Mouse (Mus musculus): ENCODE results near the gene Gkn3.
A peak's percentile ranks its signal among the peaks of the same experiment; 100 is the strongest.

The Gkn3 gene

GRCm38 (mm10) chr6:87388877-87389276 lies at the start of gene Gkn3:
Gene Gkn3, minus strand, starts transcription at chr6:87388935.
- no peak for DNase-seq (ENCODE audit: low spot score in 2 of 2)

DNA sequence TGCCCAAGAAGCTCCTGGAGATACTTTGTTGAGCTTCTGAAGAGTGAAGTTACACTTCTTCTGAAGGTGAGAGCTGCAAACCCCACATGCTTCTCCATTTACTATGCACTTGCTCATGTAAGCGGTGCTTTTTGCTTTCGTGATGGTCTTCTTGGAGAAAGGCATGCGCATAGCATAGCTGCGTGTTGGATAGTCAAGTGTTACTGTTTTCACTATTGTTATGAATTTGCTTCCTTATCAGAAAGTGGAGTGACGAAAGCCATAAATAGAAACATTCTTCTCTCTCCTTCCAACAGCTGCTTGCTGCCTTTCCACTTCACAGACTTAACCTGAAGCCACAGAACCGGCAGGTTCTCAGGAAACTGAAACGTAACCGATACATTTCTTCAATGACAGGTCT lies 48.0 kb upstream of the Gkn3 start:
- DNase-seq (ENCODE audit: low spot score in 2 of 2): no peak

- DNase-seq (ENCODE audit: low spot score in 2 of 2): no peak
Observed at GRCm38 (mm10) chr6:87435791-87436190, 47.1 kb upstream of the Gkn3 start.

DNA sequence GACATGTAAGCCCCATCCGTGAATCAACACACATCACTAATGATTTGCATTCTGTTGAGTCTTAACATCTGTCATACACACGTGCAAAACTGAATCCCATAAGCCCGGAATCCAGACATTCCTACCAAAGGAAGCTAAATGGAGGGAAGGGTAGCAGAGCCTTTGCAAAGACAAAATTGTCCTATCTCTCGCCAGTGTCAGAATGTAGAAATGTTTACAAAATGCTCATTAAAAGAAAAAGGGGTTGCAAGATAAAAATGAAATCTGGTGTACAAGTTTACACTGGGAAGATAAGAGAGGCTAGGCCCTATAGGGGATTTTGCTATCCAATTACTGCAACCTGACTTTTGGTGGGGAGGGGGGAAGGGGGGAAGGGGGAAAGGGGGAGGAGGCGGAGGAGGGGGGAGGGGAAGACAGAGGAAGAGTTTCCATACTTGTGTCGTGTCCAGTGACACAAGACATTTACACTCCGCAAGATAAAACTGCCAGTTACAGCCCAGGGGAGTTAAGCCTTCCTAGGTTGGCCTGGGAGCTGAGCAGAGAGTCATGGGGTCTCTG lies 39.8 kb upstream of the Gkn3 start, which contains the start of gene Bmp10:
Gene Bmp10, plus strand, starts transcription at position 508 of the 558 bp plus-strand sequence.
- no peak for DNase-seq (ENCODE audit: low spot score in 2 of 2)

DNA sequence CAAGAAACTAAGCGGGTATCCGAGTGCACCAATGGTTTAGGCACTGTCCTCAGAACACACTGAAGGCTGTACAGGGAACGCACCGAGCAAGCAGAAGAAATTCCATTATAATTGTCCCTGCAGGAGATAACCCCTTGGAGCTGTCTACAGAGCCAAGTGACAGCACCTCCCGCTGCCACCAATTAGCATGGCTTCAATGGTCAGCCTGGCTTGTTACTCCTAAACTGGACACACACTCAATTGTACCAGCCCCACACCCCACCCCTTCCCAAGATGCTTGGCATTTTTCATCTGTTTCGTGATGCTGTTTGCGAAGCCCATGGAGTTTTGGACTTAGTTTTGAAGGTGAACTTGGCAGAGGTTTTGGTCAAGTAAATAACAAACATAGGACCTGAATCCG lies 38.9 kb upstream of the Gkn3 start:
- DNase-seq (ENCODE audit: low spot score in 2 of 2): no peak

DNA sequence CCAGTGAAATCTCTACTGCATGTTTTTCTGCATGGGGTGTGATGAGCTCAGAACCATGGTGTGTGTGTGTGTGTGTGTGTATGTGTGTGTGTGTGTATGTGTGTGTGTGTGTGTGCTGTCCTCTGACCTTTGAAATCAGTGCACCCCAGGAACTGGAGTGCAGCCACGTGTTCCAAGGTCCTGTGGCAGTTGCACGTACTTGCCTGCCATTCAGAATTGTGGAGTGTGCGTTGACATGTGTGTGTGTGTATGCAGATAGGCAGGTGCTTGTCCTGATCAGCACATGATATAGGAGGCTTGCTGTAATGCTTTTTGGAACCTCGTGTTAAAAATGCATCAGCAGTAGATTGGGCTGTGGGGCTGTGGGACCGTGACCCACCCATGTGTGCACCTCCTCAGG lies 38.2 kb upstream of the Gkn3 start:
- no peak for DNase-seq (ENCODE audit: low spot score in 2 of 2)

DNA sequence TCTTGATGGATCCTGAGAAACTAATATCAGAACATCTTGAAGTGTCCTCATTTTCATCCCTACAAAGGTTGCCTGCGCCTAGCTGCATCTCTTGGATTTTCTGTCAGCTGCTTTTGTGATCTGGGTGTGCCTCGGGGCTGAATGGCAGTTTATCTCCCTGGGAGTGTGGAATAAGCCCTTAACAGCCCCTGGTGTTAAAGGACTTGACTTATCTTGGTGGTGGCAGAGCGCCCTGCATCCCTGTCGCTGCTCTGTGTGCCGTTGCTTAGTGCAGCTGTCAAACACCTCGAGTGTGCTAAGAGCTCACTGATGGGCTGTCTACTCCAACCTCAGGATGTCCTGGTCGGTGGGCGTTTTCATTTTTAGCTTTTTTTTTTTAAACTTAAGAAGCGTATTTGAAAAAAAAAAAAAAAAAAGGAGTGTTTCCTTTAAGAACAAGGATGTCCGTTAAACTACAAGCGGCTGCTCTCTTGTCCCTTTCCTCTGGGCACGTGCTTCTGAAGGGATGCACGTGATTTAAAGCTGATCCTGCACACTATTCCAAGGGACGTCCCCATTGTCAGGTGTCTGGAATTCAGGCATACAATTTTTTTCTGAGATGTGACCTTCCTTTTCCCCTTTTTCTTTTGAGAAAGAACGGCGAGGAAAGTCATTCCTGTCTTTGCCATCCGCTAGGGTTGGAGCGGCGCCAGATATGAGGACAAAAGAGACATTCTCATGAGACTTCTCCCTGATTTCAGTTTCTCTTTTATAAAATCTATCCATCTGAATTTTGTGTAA lies 35.5 kb upstream of the Gkn3 start:
- DNase-seq (ENCODE audit: low spot score in 2 of 2): no peak

DNA sequence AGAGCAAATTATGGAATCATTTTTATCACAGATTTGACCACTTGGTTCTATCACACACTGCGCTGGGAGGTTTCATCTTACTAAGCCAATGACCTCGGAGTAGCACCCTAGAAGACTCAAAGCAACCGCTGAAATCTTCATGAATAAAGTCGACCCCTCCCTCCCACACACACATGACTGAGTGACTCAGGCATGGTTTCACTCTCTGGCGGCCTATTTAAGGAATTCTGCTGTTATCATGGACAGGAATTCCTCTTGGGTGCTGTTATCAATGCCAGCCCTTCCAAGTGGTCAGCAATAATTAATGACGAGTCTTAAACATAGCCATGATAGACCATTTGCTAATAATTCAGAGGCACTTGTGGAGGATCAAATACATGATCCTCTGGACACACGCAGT lies 33.6 kb upstream of the Gkn3 start:
- no peak for DNase-seq (ENCODE audit: low spot score in 2 of 2)

DNA sequence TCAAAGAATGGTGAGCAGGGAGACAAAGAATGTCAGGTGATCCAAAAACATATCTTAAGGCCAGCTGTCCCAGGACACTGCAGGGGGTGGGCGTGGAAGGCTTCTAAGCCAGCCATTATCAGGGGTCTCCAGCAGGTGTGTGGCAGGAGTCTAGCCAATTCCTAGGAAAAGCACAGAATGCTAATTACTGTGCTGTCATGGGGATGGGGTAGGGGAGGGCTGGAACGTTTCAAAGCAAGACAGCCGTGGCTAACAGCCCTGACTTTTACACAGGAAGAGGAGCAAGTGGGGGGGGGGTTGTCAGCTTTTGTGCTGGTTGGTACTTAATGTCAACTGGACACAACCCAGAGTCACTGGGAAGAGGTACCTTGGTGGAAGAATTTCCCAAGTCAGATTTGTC lies 23.3 kb upstream of the Gkn3 start:
- DNase-seq (ENCODE audit: low spot score in 2 of 2): no peak

DNA sequence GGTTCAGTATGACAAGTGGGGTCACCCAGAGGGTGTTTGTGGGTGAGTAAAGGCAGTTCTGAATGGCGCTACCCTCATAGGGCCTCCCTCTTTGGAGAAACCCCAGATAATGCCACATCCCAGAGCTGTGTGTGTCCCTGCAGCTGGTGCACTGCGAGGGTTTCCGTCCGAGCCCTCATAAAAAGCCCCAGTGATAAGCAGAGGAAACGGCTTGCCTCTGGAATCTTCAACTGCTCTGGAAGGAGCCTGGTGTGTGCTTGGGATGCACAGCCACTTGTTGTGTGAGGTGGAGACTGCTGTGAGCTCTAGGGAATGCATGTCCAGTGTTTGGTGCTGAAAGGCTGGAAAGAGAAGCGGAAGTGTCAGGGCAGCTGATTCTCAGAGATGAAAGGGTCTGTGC lies 12.7 kb upstream of the Gkn3 start:
- no peak for DNase-seq (ENCODE audit: low spot score in 2 of 2)

DNA sequence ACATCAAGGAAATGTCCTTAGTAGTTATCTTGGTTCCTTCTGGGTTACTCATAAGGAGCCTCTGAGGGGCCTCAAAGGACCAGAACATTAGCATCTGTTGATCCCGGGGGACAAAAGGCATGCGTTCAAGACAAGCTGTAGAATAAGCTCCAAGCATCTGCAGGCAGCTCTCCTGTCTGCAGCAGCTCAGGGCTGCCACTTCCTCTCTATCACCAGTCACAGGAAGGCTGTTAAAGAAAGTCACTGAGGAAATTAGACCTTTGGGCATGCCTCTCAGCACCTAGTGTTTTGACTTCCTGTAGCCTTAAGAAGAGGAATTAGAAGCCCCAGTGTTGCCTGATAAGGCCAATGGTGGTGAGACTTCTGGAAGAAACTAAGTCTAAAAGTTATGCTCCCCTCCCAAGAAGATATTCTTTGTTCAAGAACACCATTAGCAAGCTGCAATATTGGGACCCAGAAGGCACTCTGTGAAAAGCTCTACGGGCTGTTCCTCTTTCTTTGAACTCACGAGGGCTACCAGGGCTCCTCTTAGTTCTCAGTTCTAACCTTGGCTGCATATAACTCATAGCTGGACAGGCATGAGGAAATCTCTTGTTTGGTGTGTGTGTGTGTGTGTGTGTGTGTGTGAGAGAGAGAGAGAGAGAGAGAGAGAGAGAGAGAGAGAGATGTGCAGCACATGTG lies 11.3 kb upstream of the Gkn3 start:
- DNase-seq (ENCODE audit: low spot score in 2 of 2): no peak

GRCm38 (mm10) chr6:87399137-87399536 lies 10.4 kb upstream of the Gkn3 start:
- peak; percentile 14 to 44 for DNase-seq (ENCODE audit: low spot score in 2 of 2)

DNA sequence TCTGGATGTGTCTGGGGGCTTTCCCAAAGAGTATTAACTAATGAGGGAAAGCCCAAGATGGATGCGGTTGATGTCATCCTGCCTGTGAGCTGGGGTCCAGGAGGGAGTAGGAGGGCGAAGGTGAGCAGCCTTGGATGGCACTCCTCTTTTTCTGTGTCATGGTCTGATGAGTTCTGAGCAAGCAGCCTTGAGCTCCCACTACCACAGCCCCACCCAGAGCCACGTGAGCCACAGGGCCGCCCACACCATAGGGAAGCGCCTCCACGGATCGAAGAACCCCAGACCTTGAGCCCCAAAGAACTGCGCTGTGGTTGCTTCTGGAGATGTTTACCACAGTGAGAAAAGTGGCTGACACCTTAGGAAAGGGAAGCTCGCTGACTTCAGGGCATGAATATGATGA lies 6.0 kb upstream of the Gkn3 start:
- DNase-seq (ENCODE audit: low spot score in 2 of 2): no peak

DNA sequence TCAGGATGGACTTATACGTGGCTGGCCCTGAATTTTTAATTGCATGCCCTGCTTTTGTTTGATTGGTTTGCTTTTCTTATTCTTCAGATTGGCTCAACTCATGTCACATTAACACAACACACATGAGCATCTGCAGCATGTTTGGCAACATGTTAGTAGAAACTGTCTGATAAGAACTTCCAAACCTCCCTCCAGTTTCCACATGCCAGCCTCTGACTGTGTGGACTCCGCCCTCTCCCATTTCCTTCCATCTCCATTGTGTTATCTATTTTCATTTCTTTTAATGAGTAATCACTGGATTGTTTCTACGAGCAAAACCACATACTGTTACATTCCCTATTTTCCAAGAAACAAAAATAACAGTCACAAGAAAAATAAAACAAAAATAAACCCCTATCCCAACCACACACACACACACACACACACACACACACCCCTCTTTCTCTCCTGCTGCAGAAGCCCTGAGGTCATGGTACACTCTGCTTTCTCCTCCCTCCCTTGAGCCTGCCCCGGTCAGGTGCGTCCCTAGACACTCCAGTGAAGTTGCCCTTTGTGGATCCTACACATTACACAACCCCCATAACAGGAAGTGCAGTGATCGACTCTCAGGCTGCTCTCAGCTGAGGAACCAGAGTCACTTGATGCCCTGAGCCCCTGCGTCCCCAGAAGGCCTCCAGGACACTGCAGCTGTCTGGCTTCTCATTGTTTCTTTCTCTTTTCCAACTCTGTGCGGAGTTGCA lies 4.9 kb upstream of the Gkn3 start:
- DNase-seq (ENCODE audit: low spot score in 2 of 2): no peak

DNA sequence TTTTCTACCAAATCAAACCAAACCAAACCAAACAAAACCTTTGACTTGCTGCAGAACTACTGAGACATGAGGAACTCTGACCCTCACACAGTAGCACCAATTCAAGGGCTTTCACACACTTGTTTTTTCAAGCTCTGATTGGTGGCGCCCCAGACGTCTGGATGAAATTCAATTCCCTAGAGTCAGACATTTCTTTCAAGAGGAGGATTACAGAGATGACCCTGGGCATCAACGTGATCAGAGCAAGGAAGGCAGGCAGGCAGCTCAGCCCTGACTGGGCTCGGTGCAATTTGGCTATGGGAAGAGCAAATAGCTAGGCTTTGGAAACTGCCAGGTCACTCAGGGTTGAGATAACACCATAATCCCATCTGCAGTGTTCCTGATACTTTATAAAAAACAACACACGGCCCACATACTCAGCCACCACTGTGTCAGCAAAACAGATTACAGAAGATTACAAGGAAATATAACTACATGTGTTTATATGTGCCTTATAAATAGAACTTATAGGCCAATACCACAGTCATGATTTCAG lies 787 bp upstream of the Gkn3 start:
- DNase-seq (ENCODE audit: low spot score in 2 of 2): no peak

DNA sequence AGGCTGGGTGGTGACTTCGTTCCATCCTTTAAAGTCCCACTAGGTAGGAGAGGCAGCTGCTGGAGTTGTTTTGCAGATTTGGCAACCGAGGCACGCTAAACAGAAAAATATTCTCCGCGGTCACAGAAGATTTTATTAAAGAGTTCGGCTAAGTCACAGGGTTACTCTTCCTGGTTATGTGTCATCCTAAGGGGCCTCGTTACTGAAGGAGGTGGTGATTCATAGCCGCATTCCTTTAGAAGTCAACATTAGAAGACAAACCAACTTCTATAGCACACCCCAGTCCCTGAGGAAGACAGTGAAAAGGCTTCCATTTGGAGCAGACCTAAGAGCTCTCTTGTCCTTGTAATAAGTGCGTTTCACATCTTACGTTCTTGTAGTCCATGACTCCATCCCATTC lies 2.1 kb downstream of the Gkn3 start:
- DNase-seq (ENCODE audit: low spot score in 2 of 2): no peak

- DNase-seq (ENCODE audit: low spot score in 2 of 2): peak; percentile 46 to 54
Observed at GRCm38 (mm10) chr6:87386203-87386602, 2.5 kb downstream of the Gkn3 start.

DNA sequence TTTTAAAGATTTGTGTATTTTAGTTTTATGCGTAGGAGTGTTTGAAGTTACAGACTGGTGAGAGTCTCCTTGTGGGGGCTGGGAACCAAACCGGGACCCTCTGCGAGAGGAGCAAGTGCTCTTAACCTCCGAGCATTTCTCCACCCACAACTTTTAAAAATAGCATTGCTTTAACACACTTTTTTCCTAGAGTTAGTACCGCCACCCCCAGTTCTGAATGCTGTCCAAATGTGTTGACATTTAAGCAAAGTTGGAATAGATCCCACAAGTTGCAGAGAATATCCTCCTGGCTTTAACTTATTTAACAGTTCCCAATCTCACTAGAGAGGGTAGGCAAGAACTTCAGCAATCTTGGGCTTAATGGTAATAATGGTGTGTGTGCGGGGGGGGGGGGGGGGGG lies 4.0 kb downstream of the Gkn3 start:
- DNase-seq (ENCODE audit: low spot score in 2 of 2): peak in 1 of 2 experiments; percentile 15

GRCm38 (mm10) chr6:87383926-87384691 lies 4.6 kb downstream of the Gkn3 start:
- no peak for DNase-seq (ENCODE audit: low spot score in 2 of 2)

DNA sequence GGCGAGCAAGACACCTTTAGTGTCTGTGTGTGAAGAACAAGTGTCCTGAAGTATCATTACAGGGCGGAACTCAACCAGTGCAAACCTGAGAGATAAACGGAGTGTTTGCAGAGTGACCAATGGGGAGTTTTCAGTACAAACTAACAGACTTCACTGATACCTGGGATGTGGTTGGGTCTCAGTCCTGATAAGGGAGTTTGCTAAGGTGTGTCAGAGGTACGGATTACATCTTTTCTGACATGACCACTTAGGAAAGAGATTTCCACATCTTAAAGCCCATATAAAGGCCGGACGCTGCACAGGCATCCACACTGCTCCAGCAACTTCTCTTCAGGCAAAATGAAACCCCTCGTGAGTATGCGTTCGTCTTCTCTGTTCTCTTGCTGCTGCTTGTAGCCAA lies 15.7 kb downstream of the Gkn3 start, which contains the start of gene Gkn2:
Gene Gkn2, plus strand, starts transcription at position 301 of the 400 bp plus-strand sequence.
- DNase-seq (ENCODE audit: low spot score in 2 of 2): no peak

DNA sequence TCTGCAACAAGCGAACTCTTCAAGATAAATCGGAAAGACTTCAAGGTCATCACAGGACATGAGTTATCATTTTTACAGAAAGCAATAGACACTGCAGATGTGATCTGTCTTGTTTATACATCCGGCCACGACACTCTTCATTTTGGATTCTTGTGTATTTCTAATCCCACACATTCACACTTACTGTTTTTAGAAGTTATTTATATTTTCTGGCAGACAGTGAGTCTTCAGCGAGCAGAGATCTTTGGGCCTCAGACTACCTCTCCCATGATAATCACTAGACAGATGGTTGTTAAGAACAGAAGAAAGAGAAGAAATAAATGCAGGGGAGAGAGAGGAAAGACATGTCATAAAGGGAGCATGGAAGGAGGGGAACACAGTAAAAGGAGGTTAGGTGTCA lies 19.5 kb downstream of the Gkn3 start:
- no peak for DNase-seq (ENCODE audit: low spot score in 2 of 2)

Data from right cerebral cortex, postnatal 36 days (tissue).